Mouse (Mus musculus) layer of hippocampus, postnatal 10 days (tissue): ENCODE measurements around the gene Mcpt4. TPM values are rescaled to one million over a fixed set of nuclear protein-coding genes. Genes with fewer than 3 reads are reported as not detected.
A peak's percentile ranks its signal among the peaks of the same experiment; 100 is the strongest.
"Not testable (repeated sequence)": the region's sequence is repeated elsewhere in the genome, so short reads cannot be mapped to it uniquely, and the experiment has no call there.

ENCODE experiments used
- DNase-seq, 2 experiments: peaks; one replicate each; pipeline ENCODE4 v3.0.0; 2021; ENCODE audit warnings: low spot score in 2 of 2
- long read RNA-seq: library from polyadenylated mRNA; stranded (forward); transcript quantifications from one replicate; pipeline ENCODE4 v2.0.0, GENCODE M21; 2023
- total RNA-seq, 2 experiments: library from RNA; stranded (reverse); gene quantifications; 2 replicates each; pipeline ENCODE4 v1.2.3; 2021

Gene Mcpt4
- total RNA-seq: not detected
- long read RNA-seq: 0 reads

DNA sequence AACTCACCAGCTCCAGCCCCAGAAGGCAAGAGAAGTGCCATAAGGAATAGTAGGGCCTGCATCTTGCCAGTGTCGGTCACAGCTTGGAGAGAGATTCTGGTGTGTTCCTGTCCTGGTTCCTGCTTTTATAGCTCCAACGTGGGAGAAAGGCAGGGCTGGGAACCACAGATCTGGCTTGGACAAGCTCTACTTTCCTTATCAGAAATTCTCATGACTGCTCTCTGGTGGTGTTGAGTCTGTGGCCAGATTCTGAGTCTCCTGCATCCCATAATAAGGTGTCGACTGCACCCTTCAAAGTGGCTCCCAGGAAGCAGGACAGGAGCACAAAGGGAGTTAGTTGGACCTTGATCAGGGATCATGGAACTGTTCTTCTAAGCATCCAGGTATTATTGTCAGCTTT lies at the start of gene Mcpt4:
Gene Mcpt4 (minus strand): TSS at position 101 of the 400 bp plus-strand sequence.
- not testable (repeated sequence) for DNase-seq

DNA sequence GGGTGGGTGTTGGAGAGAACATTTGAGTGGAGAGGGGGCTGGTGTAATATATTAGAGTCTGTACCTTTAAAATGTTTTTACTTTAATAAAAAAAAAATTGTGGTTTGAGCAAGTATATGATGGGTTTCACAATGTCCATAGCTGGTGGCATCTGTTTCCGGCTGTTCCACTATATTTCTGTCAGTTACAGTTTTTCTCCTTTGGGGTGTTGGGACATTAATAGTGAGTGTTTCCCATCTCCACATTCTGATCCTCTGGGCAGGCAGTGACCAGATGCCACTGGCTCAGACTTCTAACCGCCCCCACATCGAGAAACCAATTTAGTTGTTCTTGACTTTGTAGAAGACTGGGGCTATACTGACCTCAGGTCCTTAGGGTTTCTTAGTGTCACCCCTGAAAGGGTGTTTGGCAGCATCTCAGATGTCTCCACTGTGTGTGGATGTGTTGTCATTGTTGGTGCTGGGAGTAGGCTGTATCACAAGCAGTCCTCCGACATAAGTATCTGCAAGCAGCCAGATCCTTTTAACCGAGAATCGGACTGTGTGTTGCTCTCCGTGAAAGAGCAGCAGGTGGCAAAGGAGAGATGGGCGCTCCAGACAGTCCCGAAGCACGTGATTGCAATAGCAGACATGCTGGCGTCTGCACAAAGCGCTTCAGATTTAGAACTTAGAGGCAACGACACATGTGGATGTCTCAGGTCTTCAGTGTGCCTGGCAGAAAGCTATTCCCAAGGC lies 43.5 kb upstream of the Mcpt4 start:
- peak in 1 of 2 experiments; percentile 15 for DNase-seq

DNA sequence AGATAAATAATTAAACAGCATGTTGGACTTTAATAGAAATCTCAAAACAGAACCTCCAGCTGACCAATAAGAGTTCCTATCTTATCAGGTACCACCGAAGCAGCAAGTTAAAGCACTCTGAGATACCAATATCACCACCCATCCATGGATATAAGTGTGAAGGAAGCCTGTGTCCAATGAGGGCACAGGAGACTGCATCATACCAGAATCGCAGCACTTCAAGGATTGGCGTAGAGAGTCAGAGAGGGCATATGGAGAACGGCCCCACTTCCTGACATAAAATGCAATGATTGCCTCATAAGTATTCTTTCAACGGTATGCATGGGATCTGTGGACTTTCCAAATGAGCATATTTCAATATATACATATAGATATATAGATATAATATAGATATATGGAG lies 42.9 kb upstream of the Mcpt4 start:
- DNase-seq: peak in 1 of 2 experiments; percentile 6

GRCm38 (mm10) chr14:56103452-56103851 lies 41.3 kb upstream of the Mcpt4 start:
- peak in 1 of 2 experiments; percentile 5 for DNase-seq

DNA sequence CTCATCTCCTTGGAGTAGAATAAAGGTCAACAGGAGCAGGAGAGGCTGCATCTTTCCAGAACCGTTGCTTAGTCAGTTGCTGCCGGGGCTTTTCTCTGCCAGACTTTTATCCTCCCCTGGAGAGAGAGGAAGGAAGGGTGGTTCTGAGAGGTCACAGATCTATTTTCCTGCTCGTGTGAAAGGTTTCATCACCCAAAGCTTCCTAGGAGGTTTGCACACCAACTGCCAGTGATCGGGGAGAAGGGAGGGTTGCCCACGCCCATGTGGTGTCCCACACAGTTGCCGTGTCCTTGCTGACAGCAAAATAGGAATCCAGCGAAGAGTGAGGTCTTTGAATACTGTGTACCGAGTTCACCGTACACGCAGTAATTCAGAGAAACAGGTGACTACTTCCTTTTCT lies 40.3 kb upstream of the Mcpt4 start, which contains the start of gene Ctsg:
Gene Ctsg (minus strand): TSS at position 189 of the 400 bp plus-strand sequence.
- peak in 1 of 2 experiments; percentile 4 for DNase-seq

DNA sequence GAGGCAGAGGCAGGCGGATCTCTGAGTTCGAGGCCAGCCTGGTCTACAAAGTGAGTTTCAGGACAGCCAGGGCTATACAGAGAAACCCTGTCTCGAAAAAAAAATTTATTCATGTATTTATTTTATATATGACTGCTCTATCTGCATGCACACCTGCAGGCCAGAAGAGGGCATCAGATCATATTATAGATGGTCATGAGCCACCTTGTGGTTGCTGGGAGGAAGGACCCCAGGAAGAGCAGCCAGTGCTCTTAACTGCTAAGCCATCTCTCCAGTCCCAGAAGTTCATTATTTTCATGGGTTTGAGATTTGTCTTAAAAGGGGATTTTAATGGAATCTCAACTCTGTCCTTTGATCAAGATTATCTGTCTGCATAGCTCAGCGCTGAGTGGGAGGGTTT lies 36.8 kb upstream of the Mcpt4 start:
- DNase-seq: no peak

DNA sequence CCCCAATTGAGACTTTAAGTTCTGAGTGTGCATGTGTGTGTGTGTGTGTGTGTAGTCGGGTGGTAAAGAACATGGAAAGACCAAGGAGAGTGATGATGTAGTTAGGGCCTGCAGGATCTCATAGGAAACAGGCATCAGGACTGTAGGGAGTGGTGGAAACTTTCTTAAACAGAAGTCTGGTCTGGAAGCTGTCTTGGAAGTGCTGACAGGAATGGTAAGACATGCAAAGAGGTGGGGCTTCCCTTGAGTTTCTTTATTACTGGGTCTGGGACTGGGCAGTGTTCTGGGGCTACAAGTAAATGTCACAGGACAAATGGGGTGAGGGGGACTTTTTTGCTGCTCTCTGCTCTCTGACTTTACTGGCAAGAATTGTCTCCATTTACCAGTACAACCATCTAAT lies 35.5 kb upstream of the Mcpt4 start:
- DNase-seq: peak in 1 of 2 experiments; percentile 1

- DNase-seq: no peak
These were observed 31.2 kb upstream of the Mcpt4 start for GRCm38 (mm10) chr14:56093353-56093752.

DNA sequence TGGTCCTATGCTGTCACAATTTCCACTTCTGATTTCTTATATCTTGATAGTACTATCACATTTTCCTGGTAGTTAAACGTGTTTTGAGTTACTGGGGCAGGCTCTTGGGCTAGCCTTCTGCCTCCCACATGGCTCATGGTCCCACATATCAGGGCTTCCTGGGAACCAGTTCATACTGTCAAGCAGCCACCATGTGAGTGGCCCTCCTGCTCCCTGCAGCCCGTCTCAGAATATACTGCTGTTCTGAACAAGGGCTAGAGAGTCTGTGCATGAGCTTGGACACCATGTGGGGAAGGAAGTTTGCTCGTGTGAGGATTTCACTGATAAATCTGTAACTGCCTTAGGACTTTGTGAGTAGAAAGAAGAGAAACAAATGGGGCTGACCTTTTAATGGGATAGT lies 24.6 kb upstream of the Mcpt4 start:
- DNase-seq: no peak

- DNase-seq: no peak
These were observed 23.1 kb upstream of the Mcpt4 start, which contains the start of gene Mcpt8 for GRCm38 (mm10) chr14:56085167-56085566. Gene Mcpt8, minus strand, starts transcription at chr14:56085273.

DNA sequence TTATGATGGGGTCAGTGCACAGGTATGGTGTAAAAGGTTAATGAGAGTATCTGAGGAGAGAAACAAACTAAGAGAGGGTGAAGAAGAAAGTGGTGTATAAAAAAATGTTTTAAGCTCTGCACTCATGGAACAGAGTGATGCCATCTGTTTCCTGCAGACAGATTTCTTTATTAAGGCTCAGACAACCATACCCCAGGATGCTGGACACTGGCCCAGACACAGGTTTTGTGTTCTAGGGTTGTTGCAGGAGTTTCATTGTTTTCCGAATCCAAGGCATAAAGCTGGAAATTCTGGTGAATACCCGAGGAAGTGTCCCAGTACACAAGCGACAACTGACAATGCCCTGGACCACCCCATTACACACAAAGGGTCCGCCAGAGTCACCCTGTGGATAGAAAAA lies 19.9 kb upstream of the Mcpt4 start:
- DNase-seq: no peak

GRCm38 (mm10) chr14:56057722-56058121 lies 4.4 kb downstream of the Mcpt4 start:
- no peak for DNase-seq

DNA sequence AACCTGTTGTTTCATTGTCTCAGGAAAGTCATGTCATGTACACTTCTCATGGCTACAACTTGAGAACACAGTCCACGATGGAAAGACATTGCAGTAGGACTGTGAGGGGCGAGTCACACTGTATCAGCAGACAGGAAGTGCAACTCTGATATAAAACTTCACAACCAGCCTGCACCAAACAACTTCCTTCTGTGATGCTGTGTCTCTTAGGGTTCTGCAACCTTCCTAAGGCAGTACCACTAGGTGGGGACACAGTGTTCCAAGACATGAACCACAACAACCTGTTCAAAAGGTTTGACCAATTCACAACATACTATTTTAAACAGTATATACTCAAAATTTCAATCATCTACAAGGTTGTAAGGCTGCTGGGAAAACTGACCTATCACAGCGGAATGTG lies 6.7 kb downstream of the Mcpt4 start:
- DNase-seq: no peak

- not testable (repeated sequence) for DNase-seq
These were observed 20.3 kb downstream of the Mcpt4 start, which contains the start of gene Mcpt2 for GRCm38 (mm10) chr14:56041792-56042191. Gene Mcpt2, plus strand, starts transcription at chr14:56042041.

DNA sequence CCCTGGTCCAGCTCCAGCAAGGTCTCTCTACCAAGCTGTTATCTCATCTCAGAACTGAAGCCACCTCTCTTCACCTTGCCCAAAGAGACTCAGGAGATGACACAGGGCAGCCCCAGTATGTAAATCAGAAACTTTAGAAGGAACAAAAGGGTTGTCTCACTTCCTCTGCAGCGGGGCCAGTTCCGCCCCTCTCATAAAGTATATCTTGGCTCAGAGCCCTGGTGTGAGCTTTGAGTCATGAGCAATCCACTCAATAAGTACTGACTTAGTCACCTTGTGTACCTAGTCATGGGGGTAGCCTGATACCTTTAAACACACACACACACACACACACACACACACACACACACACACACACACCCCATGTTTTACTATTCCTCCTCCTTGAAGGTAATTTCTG lies 27.7 kb downstream of the Mcpt4 start:
- DNase-seq: no peak

GRCm38 (mm10) chr14:56030395-56030794 lies 31.7 kb downstream of the Mcpt4 start, which contains the start of gene Mcpt9:
Gene Mcpt9, minus strand, starts transcription at chr14:56030495.
- not testable (repeated sequence) for DNase-seq

DNA sequence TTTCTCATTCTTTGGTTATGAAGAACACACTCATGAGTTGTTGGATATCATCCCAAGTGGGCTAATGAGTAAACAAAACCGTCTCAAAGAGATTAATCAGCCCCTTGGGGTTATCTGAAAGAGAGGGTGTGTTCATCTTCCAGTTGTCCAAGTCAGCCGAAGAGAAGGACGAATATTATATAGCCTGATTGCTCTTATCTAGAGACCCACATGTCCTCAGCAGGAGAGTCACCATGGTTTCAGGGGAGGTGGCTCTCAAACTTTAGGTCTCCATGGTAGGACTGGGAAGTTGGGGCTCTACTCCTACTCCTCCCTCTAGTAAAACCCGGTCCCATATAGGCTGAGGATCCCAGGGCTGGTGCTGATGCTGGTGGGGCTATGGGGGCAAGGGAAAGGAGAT lies 40.8 kb downstream of the Mcpt4 start:
- DNase-seq: not testable (repeated sequence)

GRCm38 (mm10) chr14:56019446-56019845 lies 42.7 kb downstream of the Mcpt4 start:
- no peak for DNase-seq

DNA sequence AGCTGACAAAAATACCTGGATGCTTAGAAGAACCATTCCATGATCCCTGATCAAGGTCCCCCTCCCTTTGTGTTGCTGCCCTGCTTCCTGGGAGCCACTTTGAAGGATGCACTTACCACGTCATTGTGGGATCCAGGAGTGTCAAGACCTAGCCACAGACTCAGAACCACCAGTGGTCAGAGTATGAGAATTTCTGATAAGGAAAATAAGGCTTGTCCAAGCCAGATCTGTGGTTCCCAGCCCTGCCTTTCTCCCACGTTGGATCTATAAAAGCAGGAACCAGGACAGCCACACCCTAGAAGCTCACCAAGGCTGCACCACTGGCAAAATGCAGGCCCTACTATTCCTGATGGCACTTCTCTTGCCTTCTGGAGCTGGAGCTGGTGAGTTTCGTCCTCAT lies 44.4 kb downstream of the Mcpt4 start, which contains the start of gene Mcpt1:
Gene Mcpt1 (plus strand): TSS at position 301 of the 400 bp plus-strand sequence.
- DNase-seq: not testable (repeated sequence)

DNA sequence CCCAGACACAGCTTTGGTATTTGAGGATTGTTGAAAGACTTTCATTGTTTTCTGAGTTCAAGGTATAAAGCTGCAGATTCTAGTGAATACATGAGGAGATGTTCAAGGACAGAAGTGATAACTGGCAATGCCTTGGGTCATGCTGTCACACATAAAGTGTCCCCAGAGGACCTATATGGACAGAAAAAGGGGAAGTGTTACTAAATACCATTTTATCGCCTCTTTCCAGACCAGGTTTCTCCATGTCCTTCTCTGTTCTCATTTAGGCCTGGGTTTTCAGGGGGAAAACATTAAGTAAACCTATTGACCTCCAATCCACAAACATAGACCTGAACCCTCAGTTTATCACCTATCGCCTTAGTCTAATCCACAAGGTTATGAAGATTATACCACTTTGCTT lies 48.2 kb downstream of the Mcpt4 start:
- DNase-seq: no peak

GRCm38 (mm10) chr14:56013147-56013546 lies 49.0 kb downstream of the Mcpt4 start:
- DNase-seq: no peak
